Mouse (Mus musculus) thymus, adult 2 months (tissue): ENCODE data around the gene Hdac5. TPM values are rescaled to one million over a fixed set of nuclear protein-coding genes. Genes with fewer than 3 reads are reported as not detected.

Experiments used
- DNase-seq: peaks from one replicate; pipeline ENCODE4 v3.0.0; 2021
- H3K27ac ChIP-seq: fragments of 200-500 bp; 2 replicates; pipeline ENCODE4 v1.5.1; 2012; ENCODE audit warnings: low read length, control low read depth; ENCODE audit not compliant: control insufficient read depth, insufficient read depth
- H3K27me3 ChIP-seq: fragments of 200-500 bp; 2 replicates; pipeline ENCODE4 v1.6.1; 2012; ENCODE audit warnings: mild to moderate bottlenecking, low read length, moderate library complexity, mixed read lengths; ENCODE audit not compliant: control insufficient read depth, insufficient read depth
- H3K36me3 ChIP-seq: fragments of 200-500 bp; 2 replicates; pipeline ENCODE4 v1.6.1; 2012; ENCODE audit warnings: mild to moderate bottlenecking, low read length, moderate library complexity; ENCODE audit not compliant: control insufficient read depth, insufficient read depth
- H3K4me1 ChIP-seq: fragments of 200-500 bp; replicated peaks from 2 replicates; pipeline ENCODE4 v1.6.1; 2012; ENCODE audit warnings: low read length; ENCODE audit not compliant: control insufficient read depth, insufficient read depth
- H3K4me3 ChIP-seq: fragments of 200-500 bp; 2 replicates; pipeline ENCODE4 v1.5.1; 2012; ENCODE audit warnings: mild to moderate bottlenecking, low read length, control low read depth, moderate library complexity; ENCODE audit not compliant: control insufficient read depth, insufficient read depth
- CTCF ChIP-seq: fragments of 200-500 bp; IDR thresholded peaks from 2 replicates; pipeline ENCODE4 v1.5.1; 2012; ENCODE audit warnings: mild to moderate bottlenecking, control low read depth, low read length, moderate library complexity, borderline replicate concordance; ENCODE audit not compliant: control insufficient read depth, poor library complexity, insufficient read depth; ENCODE audit errors: extremely low read depth
- POLR2A ChIP-seq: fragments of 200-500 bp; IDR thresholded peaks from 2 replicates; pipeline ENCODE4 v1.6.1; 2012; ENCODE audit warnings: mild to moderate bottlenecking, low read length, control low read depth, moderate library complexity; ENCODE audit not compliant: control insufficient read depth, poor library complexity, insufficient read depth; ENCODE audit errors: extremely low read depth
- WGBS: fragments of 180-500 bp; shearing (Covaris S2); methylation state at CpG from one replicate; pipeline ENCODE4 v1.1.7; 2018; 5-methylcytosine and 5-hydroxymethylcytosine counted together
- polyA plus RNA-seq: library from polyadenylated mRNA; depleted of rRNA; stranded (reverse); fragments of >200 nt; gene quantifications from 2 replicates; pipeline ENCODE4 v1.2.3, GENCODE M21; 2012

The Hdac5 gene
- polyA plus RNA-seq, 1 experiment, result 76.8 TPM

- Histone ChIP-seq H3K27me3 (no peaks in the 10 kb centered on the region), H3K36me3 (peaks cover 6% of the 10 kb centered on the region; the same call in 1 of the 2 replicates), H3K27ac (no peak overlapping the region), H3K4me3 (no peak overlapping the region), H3K4me1 (peaks cover 12% of the 10 kb centered on the region)
- DNase-seq, result no peak
- TF ChIP-seq POLR2A (no peak), CTCF (no peak)
- 93% methylated on average over 1 of the region's 1 CpGs for WGBS
Observed at GRCm38 (mm10) chr11:102186235-102186634, 43.7 kb downstream of the Hdac5 start.

- no peak for TF ChIP-seq CTCF
- no peak for TF ChIP-seq POLR2A
- peaks cover 6% of the 10 kb centered on the region; the same call in 1 of the 2 replicates for H3K36me3 ChIP-seq
- no peak overlapping the region for H3K27ac ChIP-seq
- H3K4me3 ChIP-seq, result no peak overlapping the region
- no peak for DNase-seq
- peaks cover 12% of the 10 kb centered on the region for H3K4me1 ChIP-seq
- no peaks in the 10 kb centered on the region for H3K27me3 ChIP-seq
- WGBS, result 50% methylated on average over 3 of the region's 3 CpGs
Observed at GRCm38 (mm10) chr11:102185677-102186076, 44.3 kb downstream of the Hdac5 start.

GRCm38 (mm10) chr11:102184646-102185495, 45.1 kb downstream of the Hdac5 start, which contains the start of gene Lsm12:
Gene Lsm12, minus strand, starts transcription at chr11:102185296.
- under 1% methylated on average over 70 of the region's 70 CpGs for WGBS
- peak; percentile 68; the same call in 1 of the 2 replicates for TF ChIP-seq CTCF
- TF ChIP-seq POLR2A, result peak; percentile 91

GRCm38 (mm10) chr11:102184253-102184645, 45.7 kb downstream of the Hdac5 start:
- no peak for TF ChIP-seq POLR2A
- TF ChIP-seq CTCF, result no peak
- no peaks in the 10 kb centered on the region for H3K27me3 ChIP-seq
- H3K4me1 ChIP-seq, result peaks cover 8% of the 10 kb centered on the region
- H3K27ac ChIP-seq, result no peak overlapping the region
- WGBS, result 3% methylated on average over 7 of the region's 7 CpGs
- peaks cover 9% of the 10 kb centered on the region; the same call in 1 of the 2 replicates for H3K36me3 ChIP-seq
- H3K4me3 ChIP-seq, result peak overlapping the region; percentile 88
- DNase-seq, result no peak

More at GRCm38 (mm10) chr11:102184646-102185495, 45.1 kb downstream of the Hdac5 start, which contains the start of gene Lsm12:
- peak within 1 kb of the TSS; percentile 88 for H3K4me3 ChIP-seq
- DNase-seq, result peak; percentile 99
- H3K27ac ChIP-seq, result peak within 1 kb of the TSS; percentile 54; the same call in 1 of the 2 replicates
- H3K27me3 ChIP-seq, result no peaks in the 10 kb centered on the region
- peaks cover 6% of the 10 kb centered on the region; the same call in 1 of the 2 replicates for H3K36me3 ChIP-seq
- peaks cover 11% of the 10 kb centered on the region for H3K4me1 ChIP-seq

- H3K36me3 ChIP-seq, result peaks cover 21% of the 10 kb centered on the region
- DNase-seq, result no peak
Observed at GRCm38 (mm10) chr11:102179836-102180235, 50.1 kb downstream of the Hdac5 start.

GRCm38 (mm10) chr11:102168689-102169088, 61.3 kb downstream of the Hdac5 start:
- no peak overlapping the region for H3K4me3 ChIP-seq
- WGBS, result 90% methylated on average over 5 of the region's 5 CpGs
- H3K27ac ChIP-seq, result no peak overlapping the region
- no peak for DNase-seq
- H3K36me3 ChIP-seq, result peaks cover 37% of the 10 kb centered on the region
- no peaks in the 10 kb centered on the region for H3K4me1 ChIP-seq
- no peak for TF ChIP-seq POLR2A
- TF ChIP-seq CTCF, result no peak
- H3K27me3 ChIP-seq, result no peaks in the 10 kb centered on the region

More at GRCm38 (mm10) chr11:102179836-102180235, 50.1 kb downstream of the Hdac5 start:
- TF ChIP-seq CTCF (no peak), POLR2A (no peak)
- peaks cover 5% of the 10 kb centered on the region for H3K4me1 ChIP-seq
- H3K27me3 ChIP-seq, result no peaks in the 10 kb centered on the region
- no peak overlapping the region for H3K4me3 ChIP-seq
- H3K27ac ChIP-seq, result no peak overlapping the region
